Mouse (Mus musculus): ENCODE data around the gene G6pc2. TPM values are rescaled to one million over a fixed set of nuclear protein-coding genes. Genes with fewer than 3 reads are reported as not detected.

Gene G6pc2
- not detected for total RNA-seq (2021)
- long read RNA-seq, experiment 1: 0 reads
- long read RNA-seq, experiment 2: 0 reads

GRCm38 (mm10) chr2:69210773-69211172 lies at the start of gene G6pc2:
TSS of gene G6pc2 (plus strand) at chr2:69211073.
- no peak for DNase-seq (ENCODE audit: extremely low spot score in 1 of 2, low spot score in 2 of 2)
- H3K4me3 ChIP-seq: no peak within 1 kb of the TSS
- no peak for TF ChIP-seq CTCF (IDR thresholded peaks at IDR 0.05)
- intact Hi-C loops (cut with DNase I): no loop called here
- no peak within 1 kb of the TSS for H3K27ac ChIP-seq

GRCm38 (mm10) chr2:69170395-69171077 lies 40.3 kb upstream of the G6pc2 start:
- no peak for DNase-seq (ENCODE audit: extremely low spot score in 1 of 2, low spot score in 2 of 2)
- Histone ChIP-seq H3K27ac (no peak overlapping the region), H3K4me3 (no peak overlapping the region)
- intact Hi-C loops (cut with DNase I): no loop called here
- no peak for TF ChIP-seq CTCF (IDR thresholded peaks at IDR 0.05)

DNA sequence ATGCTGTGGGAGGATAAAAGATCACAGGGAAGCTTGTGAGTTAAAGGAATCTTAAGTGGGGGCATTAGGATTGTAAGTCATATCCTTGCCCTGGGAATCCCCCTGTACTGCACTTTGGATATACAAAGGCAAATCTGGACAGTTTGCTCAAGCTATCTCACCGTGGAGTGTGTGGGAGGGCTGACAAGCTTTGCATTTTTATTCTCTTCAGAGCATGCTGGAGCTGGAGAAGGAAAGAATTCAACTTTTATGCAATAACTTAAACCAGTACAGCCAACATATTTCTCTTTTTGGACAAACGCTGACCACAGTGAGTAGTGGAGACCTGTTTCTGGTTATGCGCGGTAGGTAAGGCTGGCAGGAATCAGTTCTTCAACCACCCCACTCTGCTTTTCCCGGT lies 35.6 kb upstream of the G6pc2 start:
- H3K27ac ChIP-seq: peak overlapping the region; percentile 50; the same call in 1 of the 2 replicates
- intact Hi-C loops (cut with DNase I): no loop called here
- no peak for DNase-seq (ENCODE audit: extremely low spot score in 1 of 2, low spot score in 2 of 2)
- no peak overlapping the region for H3K4me3 ChIP-seq
- no peak for TF ChIP-seq CTCF (IDR thresholded peaks at IDR 0.05)

- intact Hi-C loops (cut with DNase I): no loop called here
- TF ChIP-seq CTCF (IDR thresholded peaks at IDR 0.05): no peak
- Histone ChIP-seq H3K4me3 (no peak overlapping the region), H3K27ac (no peak overlapping the region)
- DNase-seq (ENCODE audit: extremely low spot score in 1 of 2, low spot score in 2 of 2): no peak
Observed at GRCm38 (mm10) chr2:69179721-69180120, 31.2 kb upstream of the G6pc2 start.

DNA sequence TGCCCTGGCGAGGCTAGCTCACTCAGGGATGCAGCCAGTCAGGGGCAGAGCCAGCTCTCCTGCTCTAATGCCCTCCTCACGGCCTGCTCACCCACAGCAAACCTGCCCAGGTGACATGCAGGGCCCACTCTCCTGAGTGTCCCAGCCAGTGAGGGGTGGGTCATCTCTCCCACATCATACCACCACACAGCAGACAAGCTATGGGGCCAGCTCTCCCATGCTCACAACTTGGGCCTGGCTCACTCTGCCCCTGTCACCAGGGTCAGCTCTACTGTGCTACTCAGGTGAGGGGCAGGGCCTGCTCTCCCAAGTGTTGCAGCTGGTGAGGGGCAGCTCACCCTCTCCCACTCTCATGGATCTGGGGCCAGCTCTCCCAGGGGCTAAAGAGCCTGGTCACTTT lies 22.9 kb upstream of the G6pc2 start:
- intact Hi-C loops (cut with DNase I): no loop called here
- Histone ChIP-seq H3K4me3 (no peak overlapping the region), H3K27ac (peak overlapping the region; percentile 11; the same call in 1 of the 2 replicates)
- no peak for DNase-seq (ENCODE audit: extremely low spot score in 1 of 2, low spot score in 2 of 2)
- TF ChIP-seq CTCF (IDR thresholded peaks at IDR 0.05): no peak

- Histone ChIP-seq H3K27ac (no peak overlapping the region), H3K4me3 (no peak overlapping the region)
- intact Hi-C loops (cut with DNase I): no loop called here
- no peak for TF ChIP-seq CTCF (IDR thresholded peaks at IDR 0.05)
- DNase-seq (ENCODE audit: extremely low spot score in 1 of 2, low spot score in 2 of 2): no peak
Observed at GRCm38 (mm10) chr2:69188732-69189131, 22.1 kb upstream of the G6pc2 start.

DNA sequence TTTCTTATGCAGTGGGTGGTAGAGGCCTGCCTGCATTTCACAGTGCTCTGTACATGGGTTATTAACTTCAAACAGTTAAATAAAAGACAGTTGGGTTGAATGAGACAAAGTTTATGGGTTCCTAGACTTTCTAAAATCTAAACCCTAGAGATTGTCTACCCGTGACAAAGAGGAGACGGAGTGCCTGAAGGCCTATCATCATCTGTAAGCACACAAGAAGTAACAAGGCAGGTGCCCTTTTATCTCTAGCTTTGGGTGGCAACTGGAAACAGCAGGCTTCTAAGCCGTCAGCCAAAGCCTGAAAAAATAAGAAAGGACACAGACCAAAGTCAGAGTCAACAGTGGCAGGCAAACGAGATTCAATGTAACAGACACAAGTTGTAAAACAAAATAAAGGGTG lies 21.7 kb upstream of the G6pc2 start:
- intact Hi-C loops (cut with DNase I): no loop called here
- no peak for DNase-seq (ENCODE audit: extremely low spot score in 1 of 2, low spot score in 2 of 2)
- TF ChIP-seq CTCF (IDR thresholded peaks at IDR 0.05): no peak
- no peak overlapping the region for H3K4me3 ChIP-seq
- H3K27ac ChIP-seq: no peak overlapping the region

- H3K27ac ChIP-seq: no peak overlapping the region
- intact Hi-C loops (cut with DNase I): no loop called here
- DNase-seq (ENCODE audit: extremely low spot score in 1 of 2, low spot score in 2 of 2): no peak
- no peak for TF ChIP-seq CTCF (IDR thresholded peaks at IDR 0.05)
- H3K4me3 ChIP-seq: no peak overlapping the region
Observed at GRCm38 (mm10) chr2:69191059-69191458, 19.8 kb upstream of the G6pc2 start.

- H3K4me3 ChIP-seq: no peak overlapping the region
- intact Hi-C loops (cut with DNase I): no loop called here
- DNase-seq (ENCODE audit: extremely low spot score in 1 of 2, low spot score in 2 of 2): no peak
- H3K27ac ChIP-seq: no peak overlapping the region
- no peak for TF ChIP-seq CTCF (IDR thresholded peaks at IDR 0.05)
Observed at GRCm38 (mm10) chr2:69193555-69193954, 17.3 kb upstream of the G6pc2 start.

- intact Hi-C loops (cut with DNase I): no loop called here
- no peak for DNase-seq (ENCODE audit: extremely low spot score in 1 of 2, low spot score in 2 of 2)
- no peak overlapping the region for H3K27ac ChIP-seq
- no peak for TF ChIP-seq CTCF (IDR thresholded peaks at IDR 0.05)
- H3K4me3 ChIP-seq: no peak overlapping the region; the same call in 1 of the 2 replicates
Observed at GRCm38 (mm10) chr2:69205185-69205584, 5.7 kb upstream of the G6pc2 start.

- peak; percentile 83 to 87 for DNase-seq (ENCODE audit: extremely low spot score in 1 of 2, low spot score in 2 of 2)
- intact Hi-C loops (cut with DNase I): no loop called here
- no peak within 1 kb of the TSS for H3K27ac ChIP-seq
- peak within 1 kb of the TSS; percentile 76 for H3K4me3 ChIP-seq
- no peak; the same call in none of the 2 replicates for TF ChIP-seq CTCF (IDR thresholded peaks at IDR 0.05)
Observed at GRCm38 (mm10) chr2:69205791-69206351, 5.0 kb upstream of the G6pc2 start, which contains the start of gene Spc25. TSS of gene Spc25 (minus strand) at chr2:69206194.

DNA sequence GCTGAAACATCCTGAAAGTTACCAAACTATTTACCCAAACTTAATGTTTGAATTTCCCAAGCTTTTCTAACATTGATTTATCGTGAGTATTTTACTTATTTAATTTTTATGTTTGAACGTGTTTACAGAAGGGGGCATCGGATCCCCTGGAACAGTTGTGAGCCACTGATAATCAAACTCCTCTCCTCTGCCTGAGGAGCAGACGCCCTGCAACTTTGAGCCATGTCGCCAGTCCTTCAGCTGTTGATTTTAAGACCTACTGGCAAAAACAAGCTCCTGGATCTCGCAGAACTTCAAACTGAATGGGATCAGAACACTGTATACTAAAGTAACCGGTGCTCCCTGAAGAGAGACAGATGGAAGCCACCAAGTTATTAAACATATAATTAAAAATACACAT lies 4.3 kb upstream of the G6pc2 start:
- H3K4me3 ChIP-seq: peak overlapping the region; percentile 76
- no peak for TF ChIP-seq CTCF (IDR thresholded peaks at IDR 0.05)
- no peak for DNase-seq (ENCODE audit: extremely low spot score in 1 of 2, low spot score in 2 of 2)
- intact Hi-C loops (cut with DNase I): no loop called here
- H3K27ac ChIP-seq: no peak overlapping the region

- intact Hi-C loops (cut with DNase I): no loop called here
- no peak for TF ChIP-seq CTCF (IDR thresholded peaks at IDR 0.05)
- Histone ChIP-seq H3K27ac (no peak overlapping the region), H3K4me3 (no peak overlapping the region)
- no peak for DNase-seq (ENCODE audit: extremely low spot score in 1 of 2, low spot score in 2 of 2)
Observed at GRCm38 (mm10) chr2:69209684-69210083, 1.2 kb upstream of the G6pc2 start.
